Mouse (Mus musculus): ENCODE results near the gene Srl. TPM values are rescaled to one million over a fixed set of nuclear protein-coding genes. Genes with fewer than 3 reads are reported as not detected.

Gene Srl
- total and polyA plus RNA-seq, 3 experiments: 14.6 to 15.3 TPM; not detected in 1

GRCm38 (mm10) chr16:4552829-4553550 lies 11.4 kb upstream of the Srl start:
- TF ChIP-seq TCF12 (IDR thresholded peaks at IDR 0.05; ENCODE audit: low read depth, low read length) (0 out of 2 replicates have a peak, but pooled peaks have one; percentile 17), ZC3H11A (IDR thresholded peaks at IDR 0.05; ENCODE audit: low read depth, low read length) (no peak), POLR2A (IDR thresholded peaks at IDR 0.05; ENCODE audit: control insufficient read depth in 1 of 2, insufficient read depth in 1 of 2, low read depth in 1 of 2, low read length in 2 of 2, poor library complexity in 1 of 2) (peak in 1 of 2 experiments; percentile 21; a peak in 1 of 4 replicates), ZNF384 (IDR thresholded peaks at IDR 0.05; ENCODE audit: low read depth, low read length) (peak; percentile 39; the same call in 1 of the 2 replicates), EP300 (IDR thresholded peaks at IDR 0.05; ENCODE audit: low read depth in 1 of 2, low read length in 2 of 2) (0 out of 4 replicates have a peak, but pooled peaks of 1 of the 2 experiments have one; percentile 13)
- Histone ChIP-seq H3K9ac (ENCODE audit: control insufficient read depth, low read depth, low read length, poor library complexity, severe bottlenecking) (peak overlapping the region; percentile 9; the same call in 1 of the 2 replicates), H3K27ac (ENCODE audit: control insufficient read depth, low read depth, low read length) (peak overlapping the region; percentile 29; the same call in 1 of the 2 replicates), H3K4me1 (ENCODE audit: control insufficient read depth in 1 of 2, insufficient read depth in 2 of 2, low read length in 2 of 2) (peaks cover 6 to 40% of the 10 kb centered on the region in 2 experiments), H3K36me3 (ENCODE audit: control insufficient read depth in 1 of 2, insufficient read depth in 2 of 2, low read length in 2 of 2) (peaks cover 6 to 39% of the 10 kb centered on the region in 2 experiments; a peak in 3 of 4 replicates), H3K4me3 (ENCODE audit: control insufficient read depth in 1 of 2, insufficient read depth in 1 of 2, low read depth in 2 of 2, low read length in 2 of 2) (no peak overlapping the region), H3K9me3 (replicated peaks; ENCODE audit: insufficient read depth, low read length) (no peaks in the 10 kb centered on the region), H3K27me3 (ENCODE audit: control insufficient read depth in 1 of 2, insufficient read depth in 2 of 2, low read length in 2 of 2) (no peaks in the 10 kb centered on the region), H3K79me2 (ENCODE audit: control insufficient read depth, insufficient read depth, low read length, poor library complexity) (peaks cover 44% of the 10 kb centered on the region)
- DNase-seq (ENCODE audit: low read depth, low spot score): peak; percentile 48

- no peak overlapping the region for H3K27ac ChIP-seq (ENCODE audit: control insufficient read depth, low read depth, low read length)
- no peak overlapping the region for H3K4me3 ChIP-seq (ENCODE audit: control insufficient read depth in 1 of 2, insufficient read depth in 1 of 2, low read depth in 2 of 2, low read length in 2 of 2)
- TF ChIP-seq MEF2A (IDR thresholded peaks at IDR 0.05; ENCODE audit: extremely low read depth, insufficient replicate concordance, low read depth, low read length, poor library complexity, severe bottlenecking) (no peak), CHD1 (IDR thresholded peaks at IDR 0.05; ENCODE audit: low read depth, low read length) (no peak), ZC3H11A (IDR thresholded peaks at IDR 0.05; ENCODE audit: low read depth, low read length) (no peak), ZMIZ1 (IDR thresholded peaks at IDR 0.05; ENCODE audit: low read depth, low read length) (no peak), RCOR1 (IDR thresholded peaks at IDR 0.05; ENCODE audit: low read depth, low read length) (no peak), TCF12 (IDR thresholded peaks at IDR 0.05; ENCODE audit: low read depth, low read length) (no peak), GABPA (IDR thresholded peaks at IDR 0.05; ENCODE audit: low read depth, low read length) (no peak), USF2 (IDR thresholded peaks at IDR 0.05; ENCODE audit: borderline replicate concordance in 1 of 2, insufficient read depth in 1 of 2, low read depth in 1 of 2, low read length in 2 of 2) (no peak), TAL1 (IDR thresholded peaks at IDR 0.05; ENCODE audit: low read length) (no peak), CHD2 (IDR thresholded peaks at IDR 0.05; ENCODE audit: low read length) (no peak), MAX (IDR thresholded peaks at IDR 0.05; ENCODE audit: low read length) (no peak), SIN3A (IDR thresholded peaks at IDR 0.05; ENCODE audit: low read length) (no peak), EP300 (IDR thresholded peaks at IDR 0.05; ENCODE audit: low read depth in 1 of 2, low read length in 2 of 2) (no peak), POLR2AphosphoS2 (IDR thresholded peaks at IDR 0.05; ENCODE audit: low read length) (no peak)
- no peak for DNase-seq (ENCODE audit: low read depth, low spot score)
- no peaks in the 10 kb centered on the region for H3K9me3 ChIP-seq (replicated peaks; ENCODE audit: insufficient read depth, low read length)
- no peak overlapping the region for H3K9ac ChIP-seq (ENCODE audit: control insufficient read depth, low read depth, low read length, poor library complexity, severe bottlenecking)
- peaks cover 6 to 31% of the 10 kb centered on the region in 2 experiments for H3K4me1 ChIP-seq (ENCODE audit: control insufficient read depth in 1 of 2, insufficient read depth in 2 of 2, low read length in 2 of 2)
- no peaks in the 10 kb centered on the region for H3K27me3 ChIP-seq (ENCODE audit: control insufficient read depth in 1 of 2, insufficient read depth in 2 of 2, low read length in 2 of 2)
- peaks cover 33% of the 10 kb centered on the region for H3K79me2 ChIP-seq (ENCODE audit: control insufficient read depth, insufficient read depth, low read length, poor library complexity)
- H3K36me3 ChIP-seq (ENCODE audit: control insufficient read depth in 1 of 2, insufficient read depth in 2 of 2, low read length in 2 of 2): peaks cover 6 to 33% of the 10 kb centered on the region in 2 experiments; a peak in 3 of 4 replicates
Observed at GRCm38 (mm10) chr16:4551885-4552284, 10.3 kb upstream of the Srl start.

Measured in MEL (cell line).